Mouse (Mus musculus) kidney, postnatal 4 days (tissue): ENCODE measurements around the gene Cep128.

Experiments used
- DNase-seq, 2 experiments: peaks; one replicate each; pipeline ENCODE4 v3.0.0; 2021; ENCODE audit warnings: mixed read lengths in 2 of 2

Gene Cep128

GRCm38 (mm10) chr12:91176808-91177526, 207.2 kb downstream of the Cep128 start:
- no peak for DNase-seq

- DNase-seq, result no peak
These were observed 212.6 kb downstream of the Cep128 start for GRCm38 (mm10) chr12:91171613-91172012.

DNA sequence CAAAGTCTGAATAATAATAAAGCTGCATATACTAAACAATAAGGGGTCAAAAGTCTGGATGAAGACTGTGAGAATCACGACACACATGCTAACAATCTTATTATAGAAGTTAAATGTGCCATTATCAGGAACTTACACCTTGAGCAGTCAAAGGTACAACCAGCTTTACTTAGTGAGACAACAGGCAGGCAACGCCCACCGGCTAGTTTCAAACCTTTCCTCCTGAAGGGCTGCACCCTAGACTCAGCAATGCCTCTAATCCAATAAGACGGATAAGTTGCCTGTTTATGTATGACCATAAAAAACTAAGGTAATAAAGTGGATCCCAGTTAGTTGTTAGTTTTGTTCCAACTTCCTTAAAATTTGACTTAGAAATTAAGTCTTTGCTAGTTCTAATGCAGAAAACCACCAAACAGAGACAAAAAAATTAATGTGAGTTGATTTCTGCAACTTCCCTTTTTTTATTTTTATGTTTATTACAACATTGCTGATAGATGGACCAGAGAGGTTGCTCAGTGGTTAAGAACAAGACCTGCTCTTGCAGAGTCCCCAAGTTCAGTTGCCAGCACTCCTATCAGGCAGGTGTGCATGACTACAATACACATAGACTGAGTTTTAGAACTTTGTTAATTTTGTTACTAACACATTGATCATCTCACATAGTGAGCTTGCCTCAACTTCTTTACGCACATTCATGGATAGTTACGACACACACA, 223.0 kb downstream of the Cep128 start:
- no peak for DNase-seq

DNA sequence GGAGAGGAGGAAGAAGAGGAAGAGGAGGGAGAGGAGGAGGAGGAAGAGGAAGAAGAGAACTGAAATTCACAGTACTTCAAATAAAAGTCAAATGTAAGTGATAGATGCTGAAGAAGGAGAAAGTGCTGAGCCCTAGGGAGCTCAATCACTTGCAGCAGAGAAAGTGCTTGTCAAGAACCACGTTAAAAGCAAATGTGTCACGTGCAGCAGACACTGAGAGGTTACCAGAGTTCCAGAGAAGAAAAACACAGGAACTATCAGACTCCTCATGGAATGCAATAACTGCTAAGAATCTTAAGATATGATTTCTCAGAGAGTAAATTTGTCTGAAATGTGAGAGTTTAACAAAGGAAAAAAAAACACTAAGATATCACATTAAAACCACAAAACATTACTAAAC, 225.7 kb downstream of the Cep128 start:
- DNase-seq, result no peak

DNA sequence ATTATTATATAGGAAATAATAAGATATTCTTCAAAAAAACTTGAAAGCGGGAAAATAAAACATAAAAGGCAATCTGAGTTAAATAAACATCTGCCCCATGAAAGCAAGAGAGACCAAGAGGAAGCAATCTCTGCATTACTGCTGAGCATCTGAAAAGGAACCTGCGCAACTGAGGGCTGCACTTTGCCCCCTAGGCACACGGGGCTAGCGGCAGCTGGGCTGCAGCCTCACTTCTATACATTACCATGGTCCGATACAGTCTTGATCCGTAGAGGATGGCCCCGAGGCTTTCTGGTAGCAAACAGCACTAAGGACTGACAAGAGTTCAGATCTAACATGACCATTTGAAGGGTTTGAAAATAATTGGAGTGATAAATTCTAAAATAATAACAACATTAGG, 230.2 kb downstream of the Cep128 start:
- no peak for DNase-seq

GRCm38 (mm10) chr12:91149152-91149551, 235.1 kb downstream of the Cep128 start:
- no peak for DNase-seq

- peak; percentile 6 to 15 for DNase-seq
These were observed 249.3 kb downstream of the Cep128 start for GRCm38 (mm10) chr12:91134740-91135517.

DNA sequence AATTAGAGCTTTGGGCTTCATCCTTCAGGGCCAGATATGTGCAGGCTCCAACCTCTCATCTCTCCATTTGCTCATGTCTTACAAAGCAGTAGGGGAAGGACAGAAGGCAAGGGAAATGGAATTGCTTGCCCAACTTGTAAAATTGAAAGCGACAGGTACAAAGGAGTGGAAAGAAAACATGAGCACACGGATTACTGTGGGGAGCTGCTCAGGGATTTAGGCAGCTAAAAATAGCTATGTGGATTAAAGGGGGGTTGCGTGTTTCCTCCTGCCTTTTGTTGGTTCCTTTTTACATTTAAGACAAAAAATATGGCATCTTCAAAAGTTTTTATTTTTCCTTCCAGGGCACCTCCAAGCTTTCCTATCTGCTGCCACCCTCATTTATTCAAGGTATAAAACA, 269.2 kb downstream of the Cep128 start:
- DNase-seq, result no peak

DNA sequence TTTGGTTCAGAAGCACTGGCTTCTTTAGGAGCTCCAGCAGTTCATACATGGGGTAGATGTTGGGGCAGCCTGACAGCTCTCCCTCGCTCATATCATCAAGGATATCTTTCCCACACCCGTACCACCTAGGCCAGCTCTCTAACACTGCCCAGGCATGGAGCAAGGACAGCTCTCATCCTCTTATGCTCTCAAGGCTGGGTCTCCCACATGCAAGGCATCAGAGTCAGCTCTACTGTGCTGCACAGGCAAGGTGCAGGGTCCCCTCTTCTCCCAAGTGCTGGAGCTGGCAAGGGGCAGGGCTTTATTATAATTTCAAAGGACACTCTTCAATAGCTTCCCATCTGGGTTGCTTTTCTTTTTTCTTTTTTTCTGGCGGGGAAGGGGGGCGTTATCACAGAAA, 280.9 kb downstream of the Cep128 start:
- no peak for DNase-seq

DNA sequence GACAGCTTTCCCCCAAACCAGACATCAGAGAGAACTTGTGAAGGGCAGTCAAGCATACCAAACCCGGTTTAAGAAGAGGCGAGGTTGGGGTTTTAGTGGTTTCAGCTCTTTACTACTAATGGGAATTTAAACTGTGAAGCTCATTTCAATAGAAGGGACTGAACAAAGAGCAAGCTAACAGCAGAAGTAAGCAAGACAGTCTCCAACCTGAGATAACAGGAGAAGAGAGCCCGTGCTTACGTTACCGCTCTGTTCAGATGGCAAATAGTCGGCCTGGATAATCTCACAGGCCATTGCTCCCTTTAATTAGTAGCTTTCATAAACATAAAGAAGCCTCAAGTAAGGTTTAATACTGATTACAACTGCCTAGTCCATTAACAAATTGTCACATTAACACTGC, 286.3 kb downstream of the Cep128 start:
- DNase-seq, result no peak

- DNase-seq, result no peak
These were observed 288.0 kb downstream of the Cep128 start for GRCm38 (mm10) chr12:91096197-91096596.

DNA sequence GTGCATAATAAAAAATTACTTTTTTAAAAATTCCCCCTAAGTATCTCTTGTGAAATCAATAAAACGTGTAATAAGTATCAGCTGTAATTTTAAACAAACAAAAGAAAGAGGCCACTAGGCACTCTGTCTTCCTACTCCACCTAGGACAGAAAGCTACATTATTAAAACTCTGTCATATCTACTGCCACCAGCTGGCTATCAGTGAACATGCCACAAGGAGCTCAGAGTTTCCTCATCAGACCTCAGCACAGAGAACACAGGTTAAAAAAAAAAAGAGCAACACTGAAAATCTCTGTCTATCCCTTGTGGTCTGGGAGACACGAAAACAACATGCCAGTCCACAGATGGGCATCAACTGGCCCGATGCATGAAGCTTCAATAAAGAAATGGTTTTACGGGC, 295.9 kb downstream of the Cep128 start:
- DNase-seq, result no peak

- DNase-seq, result no peak
These were observed 298.2 kb downstream of the Cep128 start for GRCm38 (mm10) chr12:91085967-91086366.

DNA sequence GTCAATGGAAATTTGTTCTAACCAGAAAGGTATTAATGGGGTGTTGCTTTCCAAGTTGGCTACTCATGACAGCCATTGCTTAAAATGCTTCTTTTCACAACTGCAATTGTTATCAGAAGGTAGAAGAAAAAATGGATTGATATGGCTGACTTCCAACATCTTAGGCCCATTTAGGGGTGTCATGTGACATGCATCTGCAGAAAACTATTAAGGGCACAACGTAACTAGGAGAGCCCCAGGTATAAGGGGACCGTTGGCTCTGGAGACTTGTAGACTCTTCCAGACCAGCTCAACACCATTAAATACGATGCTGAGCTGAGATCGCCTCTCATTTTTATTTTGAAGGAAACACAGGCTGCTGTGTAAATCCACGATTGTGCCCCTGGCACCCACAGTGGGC, 308.6 kb downstream of the Cep128 start:
- no peak for DNase-seq

DNA sequence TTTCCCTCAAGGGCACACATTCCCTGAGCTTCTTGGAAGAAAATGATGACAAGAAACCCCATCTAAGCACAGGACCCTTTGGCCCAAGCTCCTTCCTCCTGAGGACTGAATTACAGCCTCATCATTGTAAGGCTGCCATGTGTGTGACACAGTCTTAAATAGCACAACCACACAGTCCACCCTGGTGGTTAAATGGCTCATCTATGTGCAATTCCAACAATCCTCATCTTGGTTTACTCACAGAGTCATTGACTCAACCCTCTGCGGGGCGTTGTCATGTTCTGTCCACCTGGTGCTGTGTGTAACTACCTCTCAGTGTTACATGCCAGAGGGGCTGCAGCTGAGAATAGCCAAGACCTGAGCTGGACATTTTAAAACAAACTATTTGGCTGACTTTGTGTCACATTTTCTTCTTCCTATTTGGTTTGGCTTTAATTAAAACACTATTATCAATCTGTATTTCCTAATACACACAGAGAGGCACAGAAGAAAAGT, 313.6 kb downstream of the Cep128 start:
- DNase-seq, result no peak

- no peak for DNase-seq
These were observed 317.1 kb downstream of the Cep128 start for GRCm38 (mm10) chr12:91067083-91067441.

DNA sequence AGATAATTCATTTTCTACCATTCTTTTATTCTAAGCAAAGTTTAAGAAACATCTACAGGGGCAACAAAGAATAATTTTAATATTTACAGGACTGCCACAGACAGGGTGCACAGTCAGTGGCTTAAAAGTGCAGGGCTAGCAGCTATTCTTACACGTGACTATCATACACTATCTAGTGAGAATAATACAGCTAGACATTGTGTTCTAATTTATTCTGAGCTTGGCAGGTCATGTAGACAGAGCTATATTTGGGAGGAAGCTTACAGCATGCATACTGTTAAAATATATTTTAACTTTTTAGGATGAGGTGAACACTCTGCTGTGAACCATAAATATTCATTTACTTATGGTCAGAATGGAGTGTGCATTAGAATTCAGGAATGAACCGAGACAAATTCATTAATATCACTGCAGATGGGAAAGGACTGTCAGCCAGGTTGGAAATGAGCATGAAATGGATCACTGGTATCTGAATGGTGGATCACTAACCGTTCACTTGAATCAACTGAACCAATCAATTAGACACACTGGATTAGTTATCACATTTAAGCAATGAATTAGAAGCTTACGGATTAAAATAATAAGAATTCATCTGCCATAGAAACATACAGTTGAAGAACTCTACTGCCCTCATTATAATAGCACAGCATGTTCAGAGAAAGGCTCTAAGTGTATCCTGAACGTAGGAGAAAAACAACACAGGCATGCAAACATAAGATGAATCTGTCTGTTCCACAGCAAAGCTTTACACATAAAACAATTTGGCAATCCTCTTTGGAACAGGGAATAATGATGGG, 317.7 kb downstream of the Cep128 start:
- DNase-seq, result no peak

- DNase-seq, result no peak
These were observed 318.8 kb downstream of the Cep128 start for GRCm38 (mm10) chr12:91065423-91065822.

DNA sequence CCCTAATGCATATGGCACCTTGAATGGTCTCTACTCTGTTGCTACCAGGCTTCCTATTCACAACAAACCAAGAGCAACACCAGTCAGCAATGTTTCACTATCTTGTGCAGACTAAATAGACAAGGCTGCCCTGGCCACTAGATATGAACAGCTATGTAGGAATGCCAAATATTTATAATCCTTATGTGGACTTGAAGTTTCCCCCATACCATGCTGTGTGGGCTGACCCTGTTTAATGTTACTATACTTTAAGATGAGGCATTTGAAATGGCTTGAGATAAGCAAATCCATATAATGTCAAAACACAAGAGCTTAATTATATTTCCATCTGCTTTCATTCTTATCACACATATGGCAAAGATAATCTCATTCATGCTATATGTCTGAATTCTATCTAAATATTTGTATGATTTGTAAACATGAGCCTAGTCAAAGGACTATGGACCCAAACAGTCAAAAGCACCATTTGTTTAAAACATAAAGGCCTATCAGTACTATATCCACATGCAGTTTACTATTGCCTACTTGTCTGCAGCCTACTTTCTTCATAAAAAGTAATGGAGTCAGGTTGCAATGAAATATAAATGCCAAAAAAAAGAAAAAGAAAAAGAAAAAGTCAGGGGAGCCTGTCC, 319.7 kb downstream of the Cep128 start:
- no peak for DNase-seq

DNA sequence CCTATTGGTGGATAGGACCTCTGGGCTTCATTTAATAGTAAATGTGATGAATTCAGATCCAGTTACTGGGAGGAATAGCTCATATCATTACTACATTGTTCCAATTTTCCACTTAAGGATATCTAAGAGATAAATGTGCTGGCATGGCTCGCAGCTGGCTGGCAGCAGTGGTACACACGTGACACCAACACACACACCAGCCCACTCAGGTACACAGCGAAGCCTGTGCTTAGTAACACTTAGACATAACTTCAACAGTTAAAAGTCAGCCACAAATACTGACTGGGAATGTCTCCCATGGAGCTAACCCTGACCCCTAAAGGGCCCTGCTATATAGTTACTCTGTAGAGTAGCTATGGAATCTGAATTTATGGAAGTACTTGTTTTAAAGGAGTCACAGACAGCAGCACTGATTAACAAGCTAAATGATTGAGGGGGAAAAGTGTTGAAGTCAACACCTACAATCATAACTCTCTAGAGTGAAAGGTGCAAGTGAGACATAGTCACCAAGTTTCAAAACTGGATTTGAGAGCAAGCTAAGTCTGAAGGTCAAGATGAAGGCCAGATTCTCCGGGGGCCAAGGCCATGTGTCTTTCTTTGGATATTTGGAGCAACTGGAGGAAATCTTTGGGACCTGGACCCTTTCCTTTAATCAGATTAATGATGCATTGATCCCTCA, 320.7 kb downstream of the Cep128 start:
- no peak for DNase-seq

DNA sequence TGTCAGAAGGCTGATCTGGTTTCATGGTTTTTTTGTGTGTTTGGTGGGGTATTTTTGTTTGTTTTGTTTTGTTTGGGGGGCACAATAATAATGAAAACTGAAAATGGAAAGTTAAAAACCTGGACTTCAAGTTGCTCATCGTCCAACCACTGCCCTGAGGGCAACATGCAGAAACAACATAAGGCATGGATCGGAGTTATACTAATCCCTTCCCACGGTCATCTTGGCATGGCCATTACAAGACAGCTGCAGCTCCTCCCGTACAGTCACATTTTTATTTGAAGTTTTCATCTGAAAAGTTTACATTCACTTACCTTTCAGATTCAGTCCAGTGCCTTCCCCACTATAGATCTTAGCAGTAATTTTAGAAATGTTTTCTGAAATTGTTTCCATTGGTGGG, 321.5 kb downstream of the Cep128 start:
- no peak for DNase-seq
